Mouse (Mus musculus) cortical plate, adult 2 months (tissue): ENCODE results near the gene Wdfy1.

Experiments used
- CTCF ChIP-seq: fragments of 200-500 bp; IDR thresholded peaks from 2 replicates; pipeline ENCODE4 v1.5.1; 2011; ENCODE audit warnings: mild to moderate bottlenecking, control low read depth, low read length; ENCODE audit not compliant: insufficient read depth; ENCODE audit errors: extremely low read depth
- POLR2A ChIP-seq: fragments of 200-500 bp; IDR thresholded peaks from 2 replicates; pipeline ENCODE4 v1.6.1; 2011; ENCODE audit warnings: mild to moderate bottlenecking, low read length, control low read depth; ENCODE audit not compliant: insufficient read depth; ENCODE audit errors: extremely low read depth

DNA sequence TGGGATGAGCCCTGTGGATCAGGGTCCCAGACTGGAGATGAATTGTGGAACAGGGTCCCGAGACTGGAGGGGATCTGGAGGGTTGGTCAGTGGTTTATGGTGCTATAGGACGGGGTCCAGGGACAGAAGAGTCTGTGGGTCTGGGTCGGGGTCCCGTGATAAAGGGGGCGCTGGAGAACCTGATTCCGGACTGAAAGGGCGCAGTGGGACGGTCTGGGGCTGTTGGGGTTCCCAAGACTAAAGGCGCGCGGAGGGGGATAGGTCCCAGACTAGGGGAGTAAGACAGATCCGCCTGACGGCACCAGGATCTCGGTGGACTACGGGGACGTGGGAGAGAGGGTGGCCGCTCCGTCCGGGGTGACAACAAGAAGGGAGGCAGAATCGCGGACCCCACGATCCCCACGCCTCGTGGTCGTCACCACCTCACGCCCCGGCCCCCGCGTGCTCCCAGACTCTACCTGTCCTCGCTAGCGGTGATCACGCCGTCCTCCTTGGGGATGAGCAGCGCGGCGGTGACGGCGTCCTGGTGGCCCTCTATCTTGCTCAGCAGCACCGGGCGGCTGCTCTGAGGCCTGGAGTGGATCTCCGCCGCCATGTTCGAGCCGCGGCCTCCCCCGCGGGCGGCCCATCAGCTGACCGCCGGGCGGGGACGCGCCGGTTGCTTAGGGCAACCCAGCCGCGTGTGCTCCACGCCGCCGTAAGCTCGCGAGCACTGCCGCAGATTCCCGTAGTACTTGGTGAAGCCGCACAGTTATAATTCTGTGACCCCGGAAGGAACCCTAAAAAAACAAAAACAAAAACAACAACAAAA is 14.6 kb downstream of the Wdfy1 start:
- no peak for TF ChIP-seq CTCF
- peak; percentile 77 for TF ChIP-seq POLR2A
